Mouse (Mus musculus): ENCODE measurements around the gene Dbr1.
A peak's percentile ranks its signal among the peaks of the same experiment; 100 is the strongest.
"Not testable (repeated sequence)": the region's sequence is repeated elsewhere in the genome, so short reads cannot be mapped to it uniquely, and the experiment has no call there.

The Dbr1 gene

DNA sequence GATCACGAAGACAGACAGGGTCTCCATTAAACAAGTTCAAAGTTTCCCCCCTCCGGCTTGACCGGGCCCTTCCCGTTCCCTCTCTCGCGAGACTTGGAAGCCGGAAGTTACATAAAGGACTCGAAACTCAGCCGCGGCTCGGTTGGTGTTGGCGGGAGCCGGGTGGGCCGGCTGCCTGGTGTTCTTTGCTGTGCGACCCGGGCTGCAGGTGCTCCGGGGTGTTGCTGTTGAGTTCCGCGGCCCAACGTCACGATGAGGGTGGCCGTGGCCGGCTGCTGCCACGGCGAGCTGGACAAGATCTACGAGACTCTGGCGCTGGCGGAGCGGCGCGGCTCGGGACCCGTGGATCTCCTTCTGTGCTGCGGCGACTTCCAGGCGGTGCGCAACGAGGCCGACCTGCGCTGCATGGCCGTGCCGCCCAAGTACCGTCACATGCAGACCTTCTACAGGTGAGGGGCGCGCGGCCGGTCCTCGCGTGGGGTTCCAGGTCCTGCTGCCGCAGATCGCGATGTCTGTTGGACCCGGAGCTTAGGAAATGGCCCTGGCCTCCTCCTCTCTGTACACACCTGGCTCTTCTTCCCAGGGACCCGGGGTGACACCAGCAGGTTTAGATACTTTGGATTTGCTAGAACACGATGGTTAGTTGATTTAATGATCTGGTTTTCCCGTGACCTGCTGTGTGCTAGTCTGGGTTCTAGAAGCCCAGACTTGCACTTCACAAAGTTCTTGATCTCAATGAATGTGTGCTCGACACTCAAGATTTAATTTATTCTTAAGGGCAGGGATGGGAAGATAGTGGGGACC is at the start of gene Dbr1:
Gene Dbr1 (plus strand): TSS at position 123 of the 804 bp plus-strand sequence.
- peak; percentile 93 for DNase-seq

DNA sequence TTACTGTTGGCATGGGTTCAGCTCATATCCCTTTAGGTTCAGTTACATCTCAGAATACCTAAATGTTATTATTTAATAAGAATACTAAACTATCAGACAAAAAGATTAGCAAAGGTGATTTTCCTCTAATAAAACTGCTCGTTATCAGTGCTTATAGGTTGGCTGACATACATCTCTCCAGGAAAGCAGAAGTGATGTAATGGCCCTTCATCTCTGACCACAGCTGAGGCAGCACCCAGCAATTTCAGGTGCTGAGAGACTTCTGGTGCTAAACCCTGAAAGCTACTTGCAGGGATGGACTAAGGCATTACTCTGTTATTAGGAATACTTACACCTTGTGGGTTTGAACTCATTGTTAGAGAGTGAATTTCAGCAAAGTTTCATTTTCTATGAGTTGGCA is 43.7 kb upstream of the Dbr1 start:
- DNase-seq = no peak

DNA sequence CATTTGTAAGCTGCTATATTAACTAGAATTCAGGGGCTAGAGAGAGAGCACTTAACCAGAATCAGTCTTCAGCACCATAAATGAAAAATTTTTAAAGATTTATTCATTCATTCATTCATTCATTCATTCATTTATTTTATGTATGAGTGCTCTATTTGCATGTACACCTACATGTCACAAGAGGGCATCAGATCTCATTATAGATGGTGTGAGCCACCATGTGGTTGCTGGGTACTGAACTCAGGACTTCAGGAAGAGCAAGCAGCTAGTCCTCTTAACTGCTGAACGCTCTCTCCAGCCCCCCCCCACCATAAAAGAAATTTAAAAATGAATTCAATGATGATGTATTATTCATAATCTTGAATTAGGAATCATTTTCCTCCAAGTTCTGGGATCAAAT is 29.3 kb upstream of the Dbr1 start:
- DNase-seq = no peak

DNA sequence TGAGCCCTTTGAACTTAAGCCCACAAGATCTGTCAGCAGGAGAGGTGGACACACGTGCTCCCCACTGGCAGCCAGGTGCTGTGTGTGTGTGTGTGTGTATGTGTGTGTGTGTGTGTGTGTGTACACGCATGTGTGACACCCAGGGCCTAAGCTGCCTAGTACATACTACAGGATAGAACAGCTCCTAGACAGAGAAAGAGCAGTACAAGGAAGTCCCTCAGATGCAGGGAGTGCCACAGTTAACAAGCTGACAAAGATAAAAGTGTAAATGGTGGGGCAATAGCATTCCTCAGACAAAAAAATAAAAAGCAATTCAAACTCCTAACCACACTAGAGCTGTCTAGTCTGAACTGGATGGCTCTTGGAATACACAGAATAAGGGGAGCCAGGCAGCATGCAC is 23.5 kb upstream of the Dbr1 start:
- no peak for DNase-seq

DNA sequence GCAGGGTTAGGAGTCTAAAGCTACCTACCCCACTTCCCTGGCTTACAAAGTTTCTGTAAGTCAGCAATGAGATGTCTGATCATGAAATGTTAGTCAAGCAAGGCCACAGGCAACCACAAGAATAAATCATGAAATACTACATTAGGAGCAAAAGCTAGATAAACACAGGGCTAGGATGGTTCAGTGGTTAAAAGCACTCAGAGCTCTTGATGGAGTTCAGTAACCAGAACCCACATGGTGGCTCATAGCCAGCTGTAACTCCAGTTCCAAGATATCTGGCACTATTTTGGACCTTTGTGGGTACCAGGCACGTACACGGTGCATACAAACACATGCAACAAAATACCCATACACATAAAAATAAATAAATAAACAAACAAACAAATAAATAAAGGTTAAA is 22.6 kb upstream of the Dbr1 start:
- DNase-seq = no peak

DNA sequence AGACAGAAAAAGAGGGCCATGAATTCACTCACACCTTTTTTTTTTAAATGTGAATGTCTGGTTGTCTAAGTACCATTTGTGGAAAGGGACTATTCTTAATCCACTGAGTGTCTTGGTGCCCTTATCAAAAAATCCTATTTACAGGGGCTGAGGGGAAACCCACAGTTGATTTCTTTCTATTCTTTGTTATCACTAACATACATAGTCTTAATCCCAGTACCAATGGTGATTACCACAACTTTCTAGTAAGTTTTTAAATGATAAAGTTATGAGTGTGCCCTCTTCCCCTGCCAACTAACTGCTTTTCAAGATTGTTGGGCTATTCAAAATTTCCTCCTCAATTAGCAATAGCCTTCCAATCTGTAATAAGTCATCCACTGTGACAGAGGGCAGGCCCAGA is 21.5 kb upstream of the Dbr1 start:
- DNase-seq = no peak

DNA sequence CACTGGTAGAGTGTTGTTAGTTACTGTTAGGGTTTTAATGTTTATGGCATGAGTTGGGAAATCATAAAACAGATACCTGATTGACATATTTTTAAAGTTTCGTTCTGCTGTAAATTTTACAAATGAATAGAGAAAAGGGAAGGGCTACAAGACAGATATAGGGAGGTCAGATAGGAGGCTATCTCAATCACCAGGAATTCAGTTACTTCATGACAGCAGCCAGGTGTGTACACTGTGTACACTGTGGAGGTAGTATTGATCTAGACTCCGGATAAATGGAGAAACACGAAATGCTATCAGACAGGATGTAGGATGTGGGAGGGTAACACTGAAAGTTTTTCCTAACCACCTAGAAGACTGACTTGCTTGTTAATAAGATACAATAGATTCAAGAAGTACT is 20.3 kb upstream of the Dbr1 start:
- DNase-seq = no peak

DNA sequence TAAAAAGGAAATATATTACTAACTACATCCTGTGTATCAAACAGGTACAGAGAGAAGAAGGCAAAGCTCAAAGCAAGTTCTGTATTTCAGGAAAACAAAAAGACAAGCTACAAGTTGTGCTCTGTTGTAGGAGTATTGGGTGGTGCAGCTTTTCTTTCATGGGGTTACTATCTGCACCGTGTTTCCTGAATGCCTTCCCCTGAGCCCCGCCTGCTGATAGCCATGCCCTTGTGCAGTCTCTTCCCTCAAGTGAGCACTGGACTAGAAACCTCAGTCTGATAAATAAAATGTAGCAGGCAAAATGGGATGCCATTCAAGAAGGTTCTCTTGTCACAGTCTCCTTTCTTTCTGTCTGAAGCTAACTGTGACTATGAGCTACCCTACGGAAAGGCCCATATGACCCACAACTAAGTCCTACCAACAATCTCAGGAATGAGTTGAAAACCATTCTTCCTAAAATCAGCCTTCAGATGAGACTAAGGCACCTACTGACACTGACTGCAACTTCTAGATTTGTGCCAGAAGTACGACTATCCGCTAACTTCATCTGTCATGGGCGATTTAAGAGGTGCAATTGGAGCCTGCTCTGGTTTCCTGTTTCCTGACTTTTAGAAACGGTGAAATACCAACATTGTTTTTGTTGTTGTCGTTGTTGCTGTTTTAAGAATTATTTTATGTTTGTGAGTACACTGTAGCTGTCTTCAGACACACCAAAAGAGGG is 17.9 kb upstream of the Dbr1 start:
- no peak for DNase-seq

DNA sequence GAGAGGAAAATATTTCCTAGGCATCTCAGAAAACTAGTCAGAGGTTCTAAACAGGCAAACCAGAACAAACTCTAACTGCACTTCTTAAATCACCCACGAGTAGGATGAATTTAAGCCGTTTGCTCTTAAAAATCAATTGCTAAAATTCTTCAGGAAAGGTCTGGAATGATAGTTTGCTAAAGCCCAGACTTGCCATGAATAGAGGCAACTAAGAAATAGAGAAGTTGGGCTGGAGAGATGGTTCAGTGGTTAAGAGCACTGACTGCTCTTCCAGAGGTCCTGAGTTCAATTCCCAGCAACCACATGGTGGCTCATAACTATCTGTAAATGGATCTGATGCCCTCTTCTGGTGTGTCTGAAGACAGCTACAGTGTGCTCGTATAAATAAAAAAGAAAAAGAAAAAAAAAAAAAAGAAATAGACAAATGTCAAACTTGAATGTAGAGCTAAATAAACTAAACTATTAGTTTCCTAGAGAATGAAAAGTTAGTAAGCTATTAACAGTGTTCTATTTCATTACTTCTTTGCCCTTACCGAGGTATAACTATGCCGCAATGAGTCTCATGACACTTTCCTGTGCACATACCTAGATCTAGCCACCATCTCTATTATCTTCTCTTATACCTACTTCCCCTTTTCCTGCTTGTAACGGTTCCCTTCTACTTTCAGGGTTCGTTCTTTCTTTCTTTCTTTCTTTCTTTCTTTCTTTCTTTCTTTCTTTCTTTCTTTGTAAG is 16.6 kb upstream of the Dbr1 start:
- DNase-seq = no peak

DNA sequence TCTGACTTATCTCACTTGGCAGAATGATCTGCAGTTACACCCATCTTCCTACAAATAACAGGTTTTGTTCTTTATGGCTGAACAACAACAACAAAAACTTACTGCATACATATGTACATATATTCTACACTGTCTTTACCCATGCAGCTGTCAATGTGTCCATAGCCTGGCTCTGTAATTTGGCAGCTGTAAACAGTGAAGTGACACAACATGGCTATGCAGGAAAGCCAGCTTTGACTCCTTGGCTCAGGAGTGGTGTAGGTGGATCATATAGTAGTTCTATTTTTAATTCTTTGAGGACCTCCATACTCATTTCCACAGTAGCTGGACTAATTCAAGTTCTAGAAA is 16.1 kb upstream of the Dbr1 start:
- DNase-seq = no peak

DNA sequence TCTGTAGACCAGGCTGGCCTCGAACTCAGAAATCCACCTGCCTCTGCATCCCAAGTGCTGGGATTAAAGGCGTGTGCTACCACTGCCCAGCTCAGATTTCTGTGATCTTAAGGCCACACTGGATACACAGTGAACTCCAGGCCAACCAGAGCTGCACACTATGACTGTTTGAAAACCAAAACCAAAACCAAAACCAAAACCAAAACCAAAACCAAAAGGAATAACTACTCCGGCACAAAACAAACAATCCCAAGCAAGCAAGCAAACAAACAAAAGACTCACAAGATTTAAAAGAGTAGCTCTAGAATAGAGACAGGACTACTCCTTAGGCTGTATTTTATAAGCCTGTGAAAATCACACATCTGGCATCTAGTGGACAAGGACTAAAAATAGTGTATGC is 15.2 kb upstream of the Dbr1 start:
- DNase-seq = no peak

DNA sequence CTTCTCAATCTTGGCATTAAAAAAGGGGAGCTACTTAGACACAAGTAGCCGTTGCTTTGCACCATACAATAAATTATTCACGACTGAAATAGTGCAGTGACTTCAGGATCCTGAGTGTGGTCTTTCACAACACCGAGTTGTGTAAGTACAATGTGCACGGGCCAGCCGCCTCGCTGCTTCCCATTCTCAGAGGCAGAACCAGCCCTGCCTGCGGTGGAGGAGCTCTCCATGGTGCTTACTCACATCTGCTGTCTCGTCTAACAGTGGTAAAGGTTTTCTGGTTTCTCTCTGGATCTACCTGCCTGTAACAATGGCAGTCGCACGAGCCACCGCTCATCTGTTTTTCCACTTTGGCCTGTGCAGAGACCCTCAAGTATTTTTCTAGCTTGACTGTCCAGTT is 11.9 kb upstream of the Dbr1 start:
- no peak for DNase-seq

DNA sequence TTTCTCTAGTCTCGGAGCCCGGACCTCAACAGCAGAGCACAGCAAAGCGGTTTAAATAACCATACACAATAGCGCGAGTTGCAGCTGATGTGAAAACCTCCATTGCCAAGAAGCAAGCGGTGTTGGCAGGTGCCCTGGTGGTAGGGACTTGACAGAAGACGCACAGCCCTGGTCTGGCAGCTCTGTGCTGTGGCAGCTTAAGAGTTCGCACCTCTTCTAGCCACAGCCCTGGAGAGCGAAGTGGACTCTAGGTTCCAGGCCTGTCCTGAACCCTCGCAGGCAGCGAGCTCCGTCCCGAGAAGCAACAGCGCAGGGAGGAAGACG is 7.6 kb upstream of the Dbr1 start:
- peak; percentile 19 for DNase-seq

DNA sequence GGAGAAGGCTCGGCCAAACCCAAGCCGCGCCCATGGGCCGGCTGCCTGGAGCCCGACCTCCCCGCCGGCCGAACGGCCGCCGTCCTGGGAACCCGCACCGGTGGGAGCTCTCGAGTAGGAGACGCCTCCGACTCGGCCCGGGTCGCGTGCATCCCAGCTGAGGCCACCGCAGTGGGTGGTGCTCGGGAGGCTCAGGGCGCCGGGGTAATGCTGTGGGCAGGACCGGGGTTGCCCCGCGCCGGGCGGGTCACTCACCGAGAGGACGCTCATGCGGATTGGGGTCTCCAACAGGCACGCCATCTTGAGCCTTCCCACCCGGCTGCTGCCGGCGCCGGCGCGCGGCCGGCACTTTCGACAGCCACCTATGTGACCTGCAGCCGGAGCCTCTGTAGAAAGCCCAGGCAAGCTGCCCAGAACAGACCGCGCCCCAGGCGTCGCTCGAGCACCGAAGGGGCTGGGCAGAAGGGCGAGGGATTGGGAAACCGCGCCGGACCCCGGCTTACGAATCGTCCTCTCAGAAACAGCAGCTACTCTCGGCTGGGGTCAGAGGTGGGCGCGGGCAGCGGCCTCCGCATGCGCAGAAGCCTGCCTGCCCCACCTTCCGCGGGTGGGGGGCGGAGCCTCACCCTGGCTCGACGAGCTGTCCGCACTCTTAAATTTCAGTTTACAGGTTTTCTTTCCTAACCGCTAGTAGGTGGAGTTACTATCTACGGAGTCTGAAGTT is 7.1 kb upstream of the Dbr1 start, which contains the start of gene Armc8:
Gene Armc8 (minus strand): TSS at position 553 of the 724 bp plus-strand sequence.
- DNase-seq = peak; percentile 90

DNA sequence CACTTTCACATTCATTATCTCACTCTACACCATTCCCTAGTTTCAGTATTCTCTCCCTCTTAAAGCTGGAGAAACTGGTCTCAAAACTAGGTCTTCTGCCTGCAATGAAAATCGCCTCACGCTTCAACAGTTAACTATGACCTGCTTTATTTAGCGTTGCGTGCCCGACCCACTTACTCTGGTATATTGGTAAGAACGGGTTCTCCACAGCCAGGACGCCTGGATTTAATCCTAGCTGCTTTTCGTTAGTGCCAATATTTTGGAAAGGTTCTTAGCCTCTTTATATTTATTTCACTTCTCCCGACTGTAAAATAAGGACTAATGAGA is 6.6 kb upstream of the Dbr1 start:
- DNase-seq = no peak

DNA sequence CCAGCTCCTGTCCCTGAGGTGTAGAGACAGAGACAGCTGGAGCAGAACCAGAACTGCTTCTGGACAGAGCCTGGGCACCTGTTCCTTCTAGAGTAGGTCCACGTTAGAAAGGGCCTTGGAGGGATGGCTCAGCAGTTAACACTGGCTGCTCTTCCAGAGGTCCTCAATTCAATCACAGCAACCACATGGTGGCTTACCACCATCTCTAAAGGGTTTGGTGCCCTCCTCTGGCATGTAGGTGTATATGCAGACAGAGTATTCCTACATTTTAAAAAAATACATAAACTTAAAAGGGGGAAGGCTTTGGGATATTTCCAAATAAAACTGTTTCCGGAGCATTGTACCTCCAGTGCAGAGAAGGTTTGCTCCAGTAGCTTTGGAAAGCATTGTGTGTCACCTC is 5.1 kb downstream of the Dbr1 start:
- DNase-seq = peak; percentile 30

DNA sequence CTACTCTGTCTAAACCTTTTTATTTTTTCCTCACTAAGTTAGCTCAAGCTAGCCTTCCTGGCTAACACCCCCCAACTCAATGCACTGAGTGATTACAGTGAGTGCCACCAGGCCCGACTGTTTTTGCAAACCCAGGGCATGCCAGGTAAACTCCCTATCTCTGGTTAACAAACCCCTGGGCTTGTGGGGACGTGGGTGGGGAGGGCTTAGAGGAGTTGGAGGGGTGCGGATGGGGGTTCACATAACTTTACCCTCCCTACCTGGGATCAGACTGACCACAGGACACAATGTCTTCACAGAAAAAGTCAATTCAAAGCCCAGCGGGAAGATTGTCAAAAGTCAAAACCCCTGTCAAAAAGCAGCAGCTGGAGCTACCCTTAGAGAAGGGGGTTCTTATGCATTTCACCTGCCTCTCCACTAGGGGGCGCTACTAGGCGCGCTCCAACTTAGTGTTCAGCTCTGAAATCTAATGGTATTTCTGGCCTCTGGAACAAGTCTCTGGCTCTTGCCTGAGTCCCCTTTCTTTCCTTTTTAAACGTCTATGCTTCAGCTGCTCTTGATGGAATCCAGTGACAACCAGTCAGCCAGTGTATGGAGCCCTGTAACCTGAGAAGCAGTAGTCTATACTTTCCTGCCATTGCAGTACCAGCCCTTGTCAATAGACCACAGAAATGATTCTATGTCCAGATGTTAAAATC is 12.1 kb downstream of the Dbr1 start:
- DNase-seq = peak; percentile 43

DNA sequence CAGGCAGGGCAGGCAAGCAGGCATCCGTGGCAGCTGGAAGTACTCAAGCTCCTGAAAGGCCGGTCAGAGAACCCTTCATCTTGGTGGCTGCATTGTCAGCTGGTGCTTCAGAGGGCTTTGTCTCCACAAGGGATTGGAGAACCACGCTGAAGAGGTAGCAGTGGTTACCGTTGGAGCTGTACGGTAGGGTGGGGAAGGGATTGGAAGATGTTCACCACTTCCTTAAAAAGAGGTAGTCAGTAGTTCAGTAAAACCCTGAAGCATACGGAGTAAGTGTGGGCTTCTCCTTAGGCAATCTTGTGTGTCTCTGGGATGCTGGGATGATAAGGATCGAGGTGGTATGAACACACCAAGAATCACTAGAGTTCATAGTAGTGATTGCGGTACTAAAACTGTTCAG is 15.5 kb downstream of the Dbr1 start:
- DNase-seq = no peak

DNA sequence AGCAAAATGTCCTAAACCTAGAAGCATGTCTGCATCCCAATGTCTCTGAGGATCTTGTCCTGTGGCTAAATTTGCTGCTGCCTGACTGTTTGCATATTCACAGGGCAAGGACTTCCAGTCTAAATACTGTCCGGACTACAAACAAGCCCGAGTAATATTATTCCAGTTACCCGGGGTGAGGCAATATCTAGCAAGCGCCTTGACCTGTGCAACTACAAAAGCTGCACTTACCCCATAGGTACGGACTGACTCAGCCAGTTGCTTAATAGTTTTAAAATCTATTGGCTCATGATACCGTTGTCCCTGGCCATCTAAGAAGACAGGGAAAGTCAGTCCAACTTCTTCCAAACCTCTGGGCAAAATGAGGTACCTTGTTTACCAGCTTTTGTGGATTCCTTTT is 23.5 kb downstream of the Dbr1 start:
- DNase-seq = not testable (repeated sequence)

DNA sequence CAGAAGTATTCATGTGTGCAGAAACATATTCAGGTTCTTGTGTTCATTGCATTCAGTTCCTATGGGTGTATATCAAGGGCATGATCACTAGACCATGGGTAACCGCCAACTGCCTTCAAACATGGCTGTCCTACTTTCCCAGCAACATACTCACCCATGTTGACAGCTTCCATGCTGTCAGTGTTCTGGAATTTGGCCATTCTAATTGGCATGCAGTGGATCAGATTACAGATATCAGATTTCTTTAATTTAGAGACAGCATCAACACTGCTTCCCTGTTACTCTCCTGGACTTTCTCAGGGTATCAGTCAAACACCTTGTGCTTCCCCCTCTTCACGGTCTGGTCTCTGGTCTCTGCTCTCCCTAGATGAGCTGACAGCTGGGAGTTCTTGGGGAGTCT is 28.0 kb downstream of the Dbr1 start:
- DNase-seq = no peak

DNA sequence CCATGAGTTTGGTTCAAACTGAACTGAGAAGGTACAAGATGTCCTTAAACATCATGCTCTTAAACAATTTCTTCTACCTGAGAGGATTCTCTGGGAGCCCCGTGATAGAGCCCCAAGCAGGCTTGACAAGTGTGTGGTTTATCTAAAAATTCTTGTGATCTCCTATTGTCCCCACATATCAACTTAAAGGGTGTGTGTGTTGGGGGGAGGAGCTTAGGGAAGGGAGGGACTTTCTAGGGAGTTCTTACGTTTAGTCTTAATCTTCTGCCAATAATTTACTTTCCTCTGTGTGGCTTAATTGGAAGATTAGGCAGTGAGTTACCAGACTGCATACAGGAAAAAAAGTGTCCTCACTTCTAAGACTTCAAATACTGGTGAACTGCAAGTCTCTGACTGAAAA is 36.6 kb downstream of the Dbr1 start, which contains the start of gene A4gnt:
Gene A4gnt (plus strand): TSS at position 301 of the 400 bp plus-strand sequence.
- no peak for DNase-seq

DNA sequence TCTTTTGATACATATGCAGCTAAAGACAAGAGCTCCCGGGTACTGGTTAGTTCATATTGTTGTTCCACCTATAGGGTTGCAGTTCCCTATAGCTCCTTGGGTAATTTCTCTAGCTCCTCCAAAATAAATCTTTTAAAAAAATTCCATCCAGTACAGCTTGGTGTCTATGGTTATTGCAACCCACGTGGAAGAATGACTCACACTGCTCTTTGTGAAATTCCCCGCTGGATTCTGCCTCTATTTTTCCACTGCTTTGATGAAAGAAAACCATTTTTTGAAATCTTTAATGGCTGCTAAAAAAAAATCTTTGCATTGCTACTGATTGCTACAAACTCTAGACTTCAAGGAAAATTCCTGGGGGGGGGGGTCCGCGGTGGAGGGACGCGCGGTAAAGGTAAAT is 44.1 kb downstream of the Dbr1 start:
- DNase-seq = no peak

DNA sequence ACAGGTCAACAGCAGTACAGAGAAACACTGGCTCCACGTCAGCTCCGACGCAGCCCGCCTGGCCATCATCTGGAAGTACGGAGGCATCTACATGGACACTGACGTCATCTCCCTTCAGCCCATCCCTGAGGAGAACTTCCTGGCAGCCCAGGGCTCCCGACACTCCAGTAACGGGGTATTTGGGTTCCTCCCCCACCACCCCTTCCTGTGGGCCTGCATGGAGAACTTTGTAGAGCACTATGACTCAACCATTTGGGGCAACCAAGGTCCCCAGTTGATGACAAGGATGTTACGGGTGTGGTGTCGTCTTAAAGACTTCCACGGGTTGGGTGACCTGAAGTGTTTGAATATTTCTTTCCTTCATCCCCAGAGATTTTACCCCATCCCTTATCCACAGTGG is 44.6 kb downstream of the Dbr1 start:
- DNase-seq = no peak
